Mouse (Mus musculus) cerebellum, adult 2 months (tissue): ENCODE measurements around the gene Slc9a8. TPM values are rescaled to one million over a fixed set of nuclear protein-coding genes. Genes with fewer than 3 reads are reported as not detected.
A peak's percentile ranks its signal among the peaks of the same experiment; 100 is the strongest.

Experiments
- DNase-seq, 2 experiments: peaks; one replicate each; pipeline ENCODE4 v3.0.0; 2021
- H3K27ac ChIP-seq: fragments of 200-500 bp; 2 replicates; pipeline ENCODE4 v1.5.1; 2012; ENCODE audit warnings: low read length, control low read depth, inconsistent platforms; ENCODE audit not compliant: insufficient read depth
- H3K27me3 ChIP-seq: fragments of 200-500 bp; 2 replicates; pipeline ENCODE4 v1.6.1; 2012; ENCODE audit warnings: inconsistent platforms, mild to moderate bottlenecking, low read length, moderate library complexity; ENCODE audit not compliant: control insufficient read depth, insufficient read depth
- H3K4me1 ChIP-seq: fragments of 200-500 bp; 2 replicates; pipeline ENCODE4 v1.6.1; 2011; ENCODE audit warnings: low read length; ENCODE audit not compliant: control insufficient read depth, insufficient read depth
- H3K4me3 ChIP-seq: fragments of 200-500 bp; replicated peaks from 2 replicates; pipeline ENCODE3; 2011; ENCODE audit warnings: mild to moderate bottlenecking, low read depth, low read length, control low read depth; ENCODE audit not compliant: insufficient read depth
- CTCF ChIP-seq: fragments of 200-500 bp; IDR thresholded peaks from 2 replicates; pipeline ENCODE4 v1.5.1; 2011; ENCODE audit warnings: low read depth, mild to moderate bottlenecking, control low read depth, low read length, moderate library complexity, borderline replicate concordance; ENCODE audit not compliant: insufficient read depth
- POLR2A ChIP-seq: fragments of 200-500 bp; IDR thresholded peaks from 2 replicates; pipeline ENCODE4 v1.6.1; 2011; ENCODE audit warnings: low read length, control low read depth, borderline replicate concordance; ENCODE audit not compliant: insufficient read depth
- WGBS: fragments of 180-500 bp; shearing (Covaris S2); methylation state at CpG from one replicate; pipeline ENCODE4 v1.1.7; 2018; 5-methylcytosine and 5-hydroxymethylcytosine counted together
- polyA plus RNA-seq: library from polyadenylated mRNA; depleted of rRNA; stranded (reverse); fragments of >200 nt; gene quantifications from 2 replicates; pipeline ENCODE4 v1.2.3, GENCODE M21; 2012

Gene Slc9a8
- polyA plus RNA-seq, 1 experiment: 60.9 TPM

DNA sequence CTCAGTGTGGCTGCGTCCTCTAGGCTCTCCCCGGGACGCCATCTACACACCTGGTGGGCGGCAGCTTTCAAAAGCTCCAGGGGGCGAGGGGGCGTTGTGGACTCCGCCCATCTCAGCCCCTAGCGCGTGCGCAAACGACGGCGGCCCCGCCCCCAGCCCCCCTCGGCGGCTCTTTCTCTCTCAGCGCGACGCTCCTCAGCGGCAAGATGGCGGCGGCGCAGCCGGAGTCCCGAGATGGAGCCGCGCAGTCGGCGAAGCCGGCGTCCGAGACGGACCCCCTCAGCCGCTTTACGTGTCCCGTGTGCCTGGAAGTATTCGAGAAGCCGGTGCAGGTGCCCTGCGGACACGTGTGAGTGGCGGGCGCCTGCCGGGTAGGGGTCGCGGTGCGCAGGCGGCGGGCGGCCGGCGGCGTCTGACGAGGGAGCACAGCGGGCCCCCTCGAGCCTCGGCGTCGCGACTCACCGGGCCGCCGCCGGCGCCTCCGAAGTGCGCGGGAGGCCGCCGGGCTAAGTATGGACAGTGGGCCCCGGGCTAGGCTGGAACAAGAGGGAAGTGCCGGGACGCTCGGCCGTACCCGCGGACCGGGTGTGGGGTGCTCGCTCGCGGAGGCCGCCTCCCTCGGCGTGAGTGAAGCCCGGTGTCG is 81.9 kb downstream of the Slc9a8 start:
- H3K27me3 ChIP-seq: no peaks in the 10 kb centered on the region
- TF ChIP-seq CTCF: no peak
- peak; percentile 59; the same call in 1 of the 2 replicates for TF ChIP-seq POLR2A
- peak overlapping the region; percentile 99 for H3K4me3 ChIP-seq
- peak overlapping the region; percentile 96 for H3K27ac ChIP-seq
- under 1% methylated on average over 84 of the region's 85 CpGs for WGBS
- H3K4me1 ChIP-seq: peaks cover 15% of the 10 kb centered on the region
- DNase-seq: peak; percentile 88 to 89

DNA sequence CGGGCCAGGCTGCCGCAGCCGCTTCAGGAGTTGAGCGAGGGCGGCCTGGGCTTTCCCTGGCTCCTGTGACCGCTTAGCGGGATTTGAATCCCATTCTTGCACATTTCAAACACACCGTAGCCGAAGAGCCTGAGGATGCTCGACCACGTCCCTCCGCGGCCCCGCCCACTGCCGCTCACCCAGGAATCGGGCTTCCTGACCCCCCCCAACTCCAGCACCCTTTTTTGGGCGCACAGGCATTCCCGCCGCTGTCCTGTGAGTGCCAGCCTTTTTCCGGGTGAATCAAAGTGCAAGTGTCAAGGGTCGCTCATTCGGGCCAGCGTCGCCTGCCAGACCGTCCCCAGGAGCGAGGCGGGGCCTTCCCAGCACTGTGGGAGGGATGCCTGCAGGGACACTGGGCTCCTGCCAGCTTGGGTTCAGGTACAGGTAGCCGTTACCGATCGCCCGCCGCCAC is 82.4 kb downstream of the Slc9a8 start:
- peak; percentile 61 to 72 for DNase-seq
- H3K4me3 ChIP-seq: peak overlapping the region; percentile 99
- H3K27ac ChIP-seq: peak overlapping the region; percentile 88
- H3K4me1 ChIP-seq: peaks cover 15% of the 10 kb centered on the region
- TF ChIP-seq POLR2A: no peak
- under 1% methylated on average over 32 of the region's 32 CpGs for WGBS
- H3K27me3 ChIP-seq: no peaks in the 10 kb centered on the region

DNA sequence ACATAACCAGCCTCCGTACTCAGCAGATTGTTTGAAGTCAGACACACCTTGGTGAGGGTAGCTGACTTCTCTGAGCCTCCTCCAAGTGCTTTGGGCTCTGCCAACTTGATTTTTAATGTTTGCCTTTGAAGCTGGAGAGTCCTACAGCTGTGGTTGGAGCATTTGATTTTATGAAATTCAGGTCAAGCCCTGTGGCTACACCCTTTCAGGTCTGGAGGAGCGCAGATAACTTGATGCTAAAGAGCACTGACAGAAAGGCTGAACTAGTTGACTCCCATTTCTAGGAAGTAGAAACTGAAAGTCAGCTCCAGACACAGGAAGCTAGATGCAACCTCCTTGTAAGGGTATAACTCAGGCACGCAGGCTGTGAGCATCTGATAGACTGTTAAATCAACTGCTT is 83.6 kb downstream of the Slc9a8 start:
- H3K27me3 ChIP-seq: no peaks in the 10 kb centered on the region
- H3K27ac ChIP-seq: no peak overlapping the region
- TF ChIP-seq CTCF (no peak), POLR2A (no peak)
- H3K4me3 ChIP-seq: peak overlapping the region; percentile 31
- no peak for DNase-seq
- WGBS: 41% methylated on average over 3 of the region's 3 CpGs
- peaks cover 16% of the 10 kb centered on the region for H3K4me1 ChIP-seq

DNA sequence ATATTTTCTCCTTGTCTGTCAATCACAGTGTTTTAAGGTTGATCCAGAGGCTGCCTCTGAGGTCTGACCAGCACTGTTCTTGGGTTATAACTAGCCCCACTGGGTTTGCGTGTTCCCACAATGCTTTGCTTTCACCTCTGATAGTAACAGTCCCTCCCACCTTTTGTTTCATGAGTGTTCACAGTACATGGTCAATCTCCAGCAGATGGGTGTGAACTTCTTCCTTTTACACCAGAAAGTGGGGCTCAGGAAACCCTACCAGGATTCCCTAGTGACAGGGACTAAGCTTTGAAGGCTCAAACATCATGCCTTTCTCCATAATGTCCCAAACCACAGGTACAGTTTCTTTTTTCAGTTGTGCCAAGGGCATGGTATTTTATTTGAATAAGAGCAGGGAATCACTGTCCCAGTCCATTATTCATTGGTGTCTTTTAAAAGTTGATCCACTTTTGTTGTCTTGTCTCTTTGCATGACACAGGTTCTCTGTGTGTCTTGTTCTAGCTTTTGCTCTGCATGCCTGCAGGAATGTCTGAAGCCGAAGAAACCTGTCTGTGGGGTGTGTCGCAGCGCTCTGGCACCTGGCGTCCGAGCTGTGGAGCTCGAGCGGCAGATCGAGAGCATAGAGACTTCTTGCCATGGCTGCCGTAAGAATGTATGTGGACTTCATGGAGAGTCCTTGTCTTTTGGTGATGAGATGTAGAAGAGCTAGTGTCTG is 85.2 kb downstream of the Slc9a8 start:
- no peaks in the 10 kb centered on the region for H3K27me3 ChIP-seq
- H3K4me1 ChIP-seq: peaks cover 24% of the 10 kb centered on the region
- peak overlapping the region; percentile 16 for H3K4me3 ChIP-seq
- WGBS: 45% methylated on average over 10 of the region's 10 CpGs
- H3K27ac ChIP-seq: no peak overlapping the region
- DNase-seq: no peak
- no peak for TF ChIP-seq POLR2A
- TF ChIP-seq CTCF: no peak

DNA sequence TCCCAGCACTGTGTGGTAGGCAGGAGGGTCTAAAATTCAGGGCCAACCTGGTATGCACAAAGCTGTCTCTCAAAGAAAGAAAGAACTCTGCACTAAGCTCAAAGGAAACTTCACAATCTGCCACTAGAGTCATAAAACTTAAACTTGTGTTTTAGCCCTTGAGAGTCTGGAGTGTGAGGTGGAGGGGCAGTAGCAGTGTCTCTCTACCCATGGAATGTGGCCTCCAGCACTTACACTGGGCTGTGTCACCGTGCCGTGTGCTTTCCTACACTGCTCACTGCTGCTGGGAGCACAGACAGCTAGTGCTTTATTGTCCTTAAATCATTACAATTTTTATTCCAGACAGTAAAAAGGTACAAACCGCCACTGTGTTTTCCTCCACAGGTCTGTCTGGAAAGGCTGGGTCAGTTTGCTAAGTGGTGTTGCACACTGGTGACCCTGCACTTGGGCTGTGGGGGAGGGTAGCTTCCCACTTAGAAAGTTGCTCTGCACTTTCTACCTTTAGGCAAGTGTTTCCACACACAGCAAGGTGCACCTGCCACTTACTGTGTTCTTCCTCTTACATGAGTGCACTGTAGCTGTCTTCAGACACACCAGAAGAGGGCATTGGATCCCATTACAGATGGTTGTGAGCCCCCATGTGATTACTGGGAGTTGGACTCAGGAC is 86.3 kb downstream of the Slc9a8 start:
- Histone ChIP-seq H3K4me1 (peaks cover 29% of the 10 kb centered on the region), H3K27ac (no peak overlapping the region), H3K27me3 (no peaks in the 10 kb centered on the region), H3K4me3 (no peak overlapping the region)
- no peak for DNase-seq
- WGBS: 76% methylated on average over 3 of the region's 3 CpGs
- no peak for TF ChIP-seq POLR2A
- TF ChIP-seq CTCF: no peak

DNA sequence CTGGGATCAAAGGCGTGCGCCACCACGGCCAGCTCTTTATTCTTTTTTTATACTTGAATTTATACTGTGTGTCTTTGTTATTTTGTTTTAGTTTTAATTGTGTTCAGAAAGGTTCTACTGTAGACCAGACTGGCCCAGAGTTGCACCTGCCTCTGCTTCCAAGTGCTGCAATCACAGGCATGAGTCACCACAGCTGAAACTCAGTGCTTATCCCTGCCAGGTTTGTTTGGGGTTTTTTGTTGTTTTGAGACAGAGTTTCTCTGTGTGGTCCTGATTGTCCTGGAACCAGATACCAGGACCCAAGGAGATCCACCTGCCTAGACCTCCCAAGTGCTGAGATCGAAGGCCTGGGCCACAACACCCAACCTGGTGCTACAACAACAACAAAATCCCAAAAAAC is 87.1 kb downstream of the Slc9a8 start:
- no peak overlapping the region for H3K27ac ChIP-seq
- no peak overlapping the region for H3K4me3 ChIP-seq
- no peak for DNase-seq
- H3K4me1 ChIP-seq: peaks cover 29% of the 10 kb centered on the region
- H3K27me3 ChIP-seq: no peaks in the 10 kb centered on the region
- TF ChIP-seq CTCF (no peak), POLR2A (no peak)
- 91% methylated on average over 4 of the region's 4 CpGs for WGBS

DNA sequence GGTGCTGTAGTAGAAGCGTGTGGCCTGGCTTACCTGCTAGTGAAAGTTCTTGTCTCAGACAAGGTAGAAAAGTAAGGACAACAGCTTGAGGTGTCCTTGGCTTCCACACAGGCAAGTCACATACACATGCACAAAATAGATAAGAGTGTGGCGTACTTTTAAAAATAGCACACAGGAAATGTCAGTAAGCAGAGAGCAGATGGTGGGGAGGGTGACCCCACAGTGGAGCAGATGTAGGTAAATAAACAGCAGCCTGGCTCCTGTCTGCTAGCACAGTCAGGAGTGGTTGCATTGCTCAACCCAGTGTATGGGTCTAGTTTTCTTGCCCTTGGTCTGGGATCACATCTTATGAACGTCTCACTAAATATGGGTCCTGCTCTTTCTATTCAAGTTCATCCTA is 89.0 kb downstream of the Slc9a8 start:
- no peak for DNase-seq
- Histone ChIP-seq H3K4me3 (no peak overlapping the region), H3K4me1 (peaks cover 27% of the 10 kb centered on the region), H3K27me3 (no peaks in the 10 kb centered on the region), H3K27ac (no peak overlapping the region)
- WGBS: 38% methylated on average over 3 of the region's 3 CpGs
- TF ChIP-seq CTCF (no peak), POLR2A (no peak)

DNA sequence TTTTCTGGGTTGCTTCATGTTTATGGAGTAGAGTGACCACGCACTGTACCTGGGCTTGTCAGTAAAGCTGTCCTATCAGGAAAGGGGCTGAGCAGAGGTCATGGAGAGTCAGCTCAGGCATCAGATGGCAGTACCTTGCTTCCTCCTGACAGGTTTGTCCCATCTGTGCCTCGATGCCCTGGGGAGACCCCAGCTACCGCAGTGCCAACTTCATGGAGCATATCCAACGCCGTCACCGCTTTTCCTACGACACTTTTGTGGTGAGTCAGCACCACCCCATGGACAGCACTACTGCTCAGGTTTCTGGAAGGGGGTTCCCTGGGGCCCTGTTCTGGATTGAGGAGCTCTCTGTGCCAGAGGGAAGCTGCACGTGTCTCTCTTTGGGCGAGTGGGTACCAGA is 90.9 kb downstream of the Slc9a8 start:
- Histone ChIP-seq H3K4me3 (no peak overlapping the region), H3K27ac (no peak overlapping the region), H3K4me1 (peaks cover 20% of the 10 kb centered on the region), H3K27me3 (no peaks in the 10 kb centered on the region)
- WGBS: 22% methylated on average over 9 of the region's 9 CpGs
- TF ChIP-seq POLR2A: no peak
- TF ChIP-seq CTCF: peak; percentile 13; the same call in 1 of the 2 replicates
- peak in 1 of 2 experiments; percentile 49 for DNase-seq
